Mouse (Mus musculus) G1E (cell line): ENCODE results near the gene Prom1.

ENCODE experiments used
- CTCF ChIP-seq: IDR thresholded peaks from 2 replicates; pipeline ENCODE4 v1.5.1; 2012; ENCODE audit warnings: low read depth, low read length, inconsistent platforms, mixed read lengths
- GATA1 ChIP-seq: IDR thresholded peaks from 2 replicates; pipeline ENCODE4 v1.6.1; 2012; ENCODE audit warnings: borderline replicate concordance, low read length, inconsistent platforms, mixed read lengths
- GATA2 ChIP-seq: IDR thresholded peaks from 2 replicates; pipeline ENCODE4 v1.6.1; 2012; ENCODE audit warnings: low read depth, low read length, inconsistent platforms, borderline replicate concordance
- POLR2AphosphoS5 ChIP-seq: IDR thresholded peaks from 2 replicates; pipeline ENCODE4 v1.6.1; 2012; ENCODE audit warnings: low read depth, low read length, inconsistent platforms; ENCODE audit not compliant: insufficient replicate concordance
- TAL1 ChIP-seq: conservative IDR thresholded peaks from 2 replicates; pipeline ENCODE4 v1.6.1; 2012; ENCODE audit warnings: low read depth, low read length, inconsistent platforms, mixed read lengths

DNA sequence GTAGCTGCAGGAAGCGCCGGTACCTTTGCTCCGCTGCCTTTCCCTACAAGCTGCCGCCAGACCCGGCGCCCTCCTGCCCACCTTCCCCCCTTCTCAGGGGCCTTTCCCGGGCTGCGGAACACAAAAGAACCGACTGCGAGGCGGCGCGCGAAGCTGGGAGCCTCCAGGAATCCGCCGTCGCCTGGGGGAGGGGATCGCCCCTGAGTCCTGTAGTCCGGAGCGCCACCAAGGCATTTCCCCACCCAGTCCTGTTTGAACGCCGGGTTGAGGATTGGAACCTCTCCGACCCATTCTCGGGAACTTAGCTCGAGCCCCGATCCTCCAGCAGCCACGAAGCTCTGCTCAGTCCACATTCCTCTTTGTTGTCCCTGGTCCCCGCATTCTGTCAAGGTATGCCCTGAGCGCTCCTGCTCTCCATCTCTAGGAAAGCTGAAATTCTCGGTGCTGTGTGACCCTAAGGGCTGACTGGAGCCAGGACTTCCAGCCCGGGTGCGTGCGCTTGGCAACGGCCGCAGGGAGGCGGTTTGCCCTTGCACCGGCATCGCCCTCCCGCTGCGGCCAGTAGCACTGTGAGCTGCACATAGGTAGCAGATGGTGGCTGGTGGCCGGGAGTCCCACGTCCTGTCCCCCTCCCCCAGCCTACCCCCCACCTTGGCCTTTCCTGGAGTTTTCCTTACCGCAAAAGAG lies 1.1 kb downstream of the Prom1 start:
- TF ChIP-seq GATA1: no peak
- TF ChIP-seq CTCF: no peak
- TF ChIP-seq TAL1: no peak
- TF ChIP-seq GATA2: no peak
- no peak for TF ChIP-seq POLR2AphosphoS5
